Mouse (Mus musculus): ENCODE measurements at regions not wholly inside any gene's neighbourhood (a gene's known extent, or its start where the extent isn't known, plus 50 kb on each side); places are given as distances from the start of the nearest gene placed in this dataset.

- ATAC-seq (ENCODE audit: low FRiP score, low TSS enrichment) (no peak), DNase-seq (ENCODE audit: low spot score) (no peak)
- TF ChIP-seq EP300 (optimal IDR thresholded peaks at IDR 0.05) (no peak), CTCF (IDR thresholded peaks at IDR 0.05; ENCODE audit: low read depth) (no peak)
- Histone ChIP-seq H3K4me3 (ENCODE audit: low read depth, low read length) (no peak overlapping the region), H3K9me3 (ENCODE audit: control insufficient read depth, low read length) (no peaks in the 10 kb centered on the region), H3K4me1 (replicated peaks; ENCODE audit: control insufficient read depth, insufficient read depth) (no peaks in the 10 kb centered on the region), H3K27ac (replicated peaks) (no peak overlapping the region), H3K9ac (ENCODE audit: low read length) (no peak overlapping the region), H3K4me2 (replicated peaks; ENCODE audit: low read depth) (no peak overlapping the region), H3K27me3 (ENCODE audit: control insufficient read depth, insufficient read depth, low read length) (no peaks in the 10 kb centered on the region), H3K36me3 (ENCODE audit: control insufficient read depth, insufficient read depth, low read length) (no peaks in the 10 kb centered on the region)
- WGBS = 42% methylated on average over 3 of the region's 3 CpGs
These were observed 860.7 kb downstream of the Galc start for GRCm38 (mm10) chr12:97398582-97398945.

GRCm38 (mm10) chr12:97397850-97398581 lies 861.2 kb downstream of the Galc start:
- DNase-seq (ENCODE audit: low spot score) = no peak
- no peaks in the 10 kb centered on the region for H3K4me1 ChIP-seq (replicated peaks; ENCODE audit: control insufficient read depth, insufficient read depth)
- TF ChIP-seq EP300 (optimal IDR thresholded peaks at IDR 0.05) (no peak), CTCF (IDR thresholded peaks at IDR 0.05; ENCODE audit: low read depth) (no peak)
- no peaks in the 10 kb centered on the region for H3K36me3 ChIP-seq (ENCODE audit: control insufficient read depth, insufficient read depth, low read length)
- WGBS = 57% methylated on average over 5 of the region's 7 CpGs
- H3K27ac ChIP-seq (replicated peaks) = no peak overlapping the region
- no peak overlapping the region for H3K4me3 ChIP-seq (ENCODE audit: low read depth, low read length)
- H3K9ac ChIP-seq (ENCODE audit: low read length) = no peak overlapping the region
- H3K9me3 ChIP-seq (ENCODE audit: control insufficient read depth, low read length) = no peaks in the 10 kb centered on the region
- ATAC-seq (ENCODE audit: low FRiP score, low TSS enrichment) = no peak
- no peak overlapping the region for H3K4me2 ChIP-seq (replicated peaks; ENCODE audit: low read depth)
- H3K27me3 ChIP-seq (ENCODE audit: control insufficient read depth, insufficient read depth, low read length) = no peaks in the 10 kb centered on the region

GRCm38 (mm10) chr12:97361804-97362203 lies 897.5 kb downstream of the Galc start:
- H3K9me3 ChIP-seq (ENCODE audit: control insufficient read depth, low read length) = no peaks in the 10 kb centered on the region
- no peaks in the 10 kb centered on the region for H3K4me1 ChIP-seq (replicated peaks; ENCODE audit: control insufficient read depth, insufficient read depth)
- no peak overlapping the region for H3K4me3 ChIP-seq (ENCODE audit: low read depth, low read length)
- H3K27me3 ChIP-seq (ENCODE audit: control insufficient read depth, insufficient read depth, low read length) = no peaks in the 10 kb centered on the region
- no peaks in the 10 kb centered on the region for H3K36me3 ChIP-seq (ENCODE audit: control insufficient read depth, insufficient read depth, low read length)
- ATAC-seq (ENCODE audit: low FRiP score, low TSS enrichment) (no peak), DNase-seq (ENCODE audit: low spot score) (no peak)
- TF ChIP-seq CTCF (IDR thresholded peaks at IDR 0.05; ENCODE audit: low read depth) (no peak), EP300 (optimal IDR thresholded peaks at IDR 0.05) (no peak)
- no peak overlapping the region for H3K27ac ChIP-seq (replicated peaks)
- H3K9ac ChIP-seq (ENCODE audit: low read length) = no peak overlapping the region
- 63% methylated on average over 3 of the region's 3 CpGs for WGBS
- H3K4me2 ChIP-seq (replicated peaks; ENCODE audit: low read depth) = no peak overlapping the region

- 23% methylated on average over 2 of the region's 2 CpGs for WGBS
These were observed 898.6 kb downstream of the Galc start for GRCm38 (mm10) chr12:97360656-97361055.

GRCm38 (mm10) chr12:97326582-97326981 lies 932.7 kb downstream of the Galc start:
- Histone ChIP-seq H3K4me1 (replicated peaks; ENCODE audit: control insufficient read depth, insufficient read depth) (no peaks in the 10 kb centered on the region), H3K4me2 (replicated peaks; ENCODE audit: low read depth) (no peak overlapping the region), H3K9me3 (ENCODE audit: control insufficient read depth, low read length) (no peaks in the 10 kb centered on the region), H3K9ac (ENCODE audit: low read length) (no peak overlapping the region), H3K36me3 (ENCODE audit: control insufficient read depth, insufficient read depth, low read length) (no peaks in the 10 kb centered on the region), H3K4me3 (ENCODE audit: low read depth, low read length) (no peak overlapping the region), H3K27me3 (ENCODE audit: control insufficient read depth, insufficient read depth, low read length) (no peaks in the 10 kb centered on the region), H3K27ac (replicated peaks) (no peak overlapping the region)
- TF ChIP-seq CTCF (IDR thresholded peaks at IDR 0.05; ENCODE audit: low read depth) = no peak
- TF ChIP-seq EP300 (optimal IDR thresholded peaks at IDR 0.05) = no peak
- 58% methylated on average over 3 of the region's 3 CpGs for WGBS
- DNase-seq (ENCODE audit: low spot score) (no peak), ATAC-seq (ENCODE audit: low FRiP score, low TSS enrichment) (no peak)

More at GRCm38 (mm10) chr12:97360656-97361055, 898.6 kb downstream of the Galc start:
- TF ChIP-seq CTCF (IDR thresholded peaks at IDR 0.05; ENCODE audit: low read depth) (no peak), EP300 (optimal IDR thresholded peaks at IDR 0.05) (no peak)
- Histone ChIP-seq H3K36me3 (ENCODE audit: control insufficient read depth, insufficient read depth, low read length) (no peaks in the 10 kb centered on the region), H3K27me3 (ENCODE audit: control insufficient read depth, insufficient read depth, low read length) (no peaks in the 10 kb centered on the region), H3K27ac (replicated peaks) (no peak overlapping the region), H3K9me3 (ENCODE audit: control insufficient read depth, low read length) (no peaks in the 10 kb centered on the region), H3K4me1 (replicated peaks; ENCODE audit: control insufficient read depth, insufficient read depth) (no peaks in the 10 kb centered on the region), H3K9ac (ENCODE audit: low read length) (no peak overlapping the region), H3K4me3 (ENCODE audit: low read depth, low read length) (no peak overlapping the region), H3K4me2 (replicated peaks; ENCODE audit: low read depth) (no peak overlapping the region)
- ATAC-seq (ENCODE audit: low FRiP score, low TSS enrichment) = no peak
- DNase-seq (ENCODE audit: low spot score) = no peak

- no peak overlapping the region for H3K4me3 ChIP-seq (ENCODE audit: low read depth, low read length)
- ATAC-seq (ENCODE audit: low FRiP score, low TSS enrichment) = no peak
- no peak for DNase-seq (ENCODE audit: low spot score)
- TF ChIP-seq EP300 (optimal IDR thresholded peaks at IDR 0.05) = no peak
- WGBS = 25% methylated on average over 5 of the region's 5 CpGs
- H3K9me3 ChIP-seq (ENCODE audit: control insufficient read depth, low read length) = no peaks in the 10 kb centered on the region
- H3K4me2 ChIP-seq (replicated peaks; ENCODE audit: low read depth) = no peak overlapping the region
- no peaks in the 10 kb centered on the region for H3K4me1 ChIP-seq (replicated peaks; ENCODE audit: control insufficient read depth, insufficient read depth)
- no peak overlapping the region for H3K27ac ChIP-seq (replicated peaks)
- no peak overlapping the region for H3K9ac ChIP-seq (ENCODE audit: low read length)
- no peaks in the 10 kb centered on the region for H3K36me3 ChIP-seq (ENCODE audit: control insufficient read depth, insufficient read depth, low read length)
- H3K27me3 ChIP-seq (ENCODE audit: control insufficient read depth, insufficient read depth, low read length) = no peaks in the 10 kb centered on the region
These were observed 946.8 kb downstream of the Galc start for GRCm38 (mm10) chr12:97312282-97313040.
